Mouse (Mus musculus) testis, postnatal 10 days (tissue): ENCODE measurements at regions not wholly inside any gene's neighbourhood (a gene's known extent, or its start where the extent isn't known, plus 50 kb on each side); places are given as distances from the start of the nearest gene placed in this dataset.

Source experiments
- DNase-seq: peaks from one replicate; pipeline ENCODE4 v3.0.0; 2021; ENCODE audit warnings: low spot score

DNA sequence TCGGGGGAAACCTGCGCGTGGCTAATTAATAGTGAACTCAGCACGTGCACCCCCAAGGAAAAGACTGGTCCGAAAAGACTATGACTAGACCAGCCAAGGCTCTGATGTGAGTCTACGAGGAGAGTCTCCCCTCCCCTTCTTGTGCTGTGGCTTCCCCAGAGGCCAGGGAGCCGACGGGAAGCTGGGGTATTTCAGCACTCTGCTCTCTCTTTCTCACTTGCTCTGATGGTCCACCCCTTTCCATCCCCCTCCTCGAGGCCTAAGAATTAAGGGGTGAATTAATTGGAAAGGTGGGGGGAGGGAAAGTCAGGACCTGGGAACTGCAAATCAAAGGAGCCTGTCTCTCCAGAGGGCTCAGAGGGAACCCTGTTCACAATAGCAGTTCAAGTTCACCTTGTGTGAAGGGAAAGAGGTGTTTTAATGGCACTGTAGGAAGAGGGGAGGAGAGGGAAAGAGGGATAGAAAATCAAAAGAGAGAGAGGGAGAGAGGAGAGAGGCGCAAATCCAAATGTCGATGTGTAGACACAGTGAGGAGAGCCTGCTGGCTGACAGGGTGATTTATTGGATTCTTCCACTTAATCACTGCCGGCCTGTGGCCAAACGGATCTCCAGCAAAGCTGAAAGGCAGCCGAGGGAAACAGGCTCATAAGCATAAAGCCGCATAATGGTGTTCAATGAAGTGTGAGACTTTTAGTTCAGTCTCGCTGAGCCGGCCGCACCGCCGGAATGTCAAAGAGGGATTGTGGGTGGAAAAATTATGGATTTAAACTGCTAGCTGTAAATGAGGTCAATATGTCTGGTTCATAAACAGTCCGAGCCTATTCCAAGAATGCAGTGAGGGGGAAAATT, 292.6 kb upstream of the Tle4 start:
- DNase-seq: no peak

DNA sequence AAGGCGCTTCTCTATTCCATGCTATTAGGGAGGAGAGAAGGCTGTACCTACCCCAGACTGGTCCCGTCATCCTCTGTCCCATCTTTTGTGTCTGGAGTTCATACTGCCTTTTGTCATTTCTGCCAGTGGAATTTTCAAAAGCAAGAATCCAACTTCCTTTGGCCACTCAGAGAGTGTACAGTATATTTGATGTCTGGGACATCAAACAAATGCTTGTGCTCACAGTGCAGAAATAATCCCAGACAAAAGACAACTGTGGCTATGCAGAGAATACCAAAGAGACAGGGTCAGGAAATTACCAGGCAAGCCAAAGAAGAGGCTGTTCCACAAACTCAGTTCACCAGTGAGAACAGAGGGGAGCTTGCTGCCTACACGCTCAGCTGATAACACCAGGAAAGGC, 291.9 kb upstream of the Tle4 start:
- no peak for DNase-seq

DNA sequence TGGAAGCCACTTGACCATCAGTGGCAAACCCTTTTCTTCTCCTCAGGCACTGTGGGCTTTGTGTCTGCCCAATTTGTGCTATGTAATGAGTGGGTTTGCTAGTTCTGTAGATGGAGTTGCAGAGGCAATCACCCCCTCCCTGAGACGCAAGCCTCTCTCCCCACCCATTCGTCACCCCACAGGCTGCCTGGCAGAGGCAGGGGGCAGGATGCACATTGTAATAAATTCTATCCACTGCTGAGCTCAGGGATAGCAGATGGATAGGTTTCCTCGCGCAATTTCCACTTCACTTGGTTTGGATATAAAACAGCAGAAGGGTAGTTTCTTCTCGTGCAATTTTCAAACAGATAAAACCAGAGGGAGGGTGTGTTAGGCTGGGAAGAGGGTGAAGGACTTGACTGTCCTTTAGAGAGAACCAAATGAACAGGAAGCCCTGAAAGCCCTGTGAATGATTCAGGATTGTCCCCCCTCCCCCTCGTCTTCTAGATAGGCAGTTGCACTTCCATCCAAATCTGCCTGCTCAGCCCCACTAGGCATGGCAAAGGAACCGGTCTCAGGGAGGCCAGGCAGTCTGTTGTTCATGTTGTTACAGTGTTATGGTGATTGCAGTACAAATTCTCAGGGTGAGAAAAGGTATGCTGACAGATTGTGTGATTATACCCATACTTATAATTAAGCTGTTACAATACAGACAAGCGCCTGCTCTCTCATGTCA, 286.0 kb upstream of the Tle4 start:
- DNase-seq: no peak

DNA sequence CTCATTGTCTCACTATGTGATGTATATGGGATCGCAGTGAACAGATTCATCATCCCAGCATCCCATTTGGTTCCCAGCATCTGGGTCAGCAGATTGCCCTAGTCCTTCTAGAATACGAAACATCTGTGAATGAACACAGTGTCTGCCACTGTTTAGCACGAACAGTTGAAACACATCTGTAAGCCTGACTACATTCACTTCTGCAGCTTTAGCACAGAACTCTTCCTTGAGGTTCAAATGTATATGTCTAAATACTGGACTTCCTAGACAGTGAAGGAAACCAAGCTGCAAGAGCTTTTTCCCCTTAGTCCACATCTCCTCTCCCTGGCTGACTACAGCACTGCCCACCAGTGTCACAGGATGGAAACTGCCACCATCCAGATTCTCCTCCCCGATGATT, 283.0 kb upstream of the Tle4 start:
- no peak for DNase-seq

DNA sequence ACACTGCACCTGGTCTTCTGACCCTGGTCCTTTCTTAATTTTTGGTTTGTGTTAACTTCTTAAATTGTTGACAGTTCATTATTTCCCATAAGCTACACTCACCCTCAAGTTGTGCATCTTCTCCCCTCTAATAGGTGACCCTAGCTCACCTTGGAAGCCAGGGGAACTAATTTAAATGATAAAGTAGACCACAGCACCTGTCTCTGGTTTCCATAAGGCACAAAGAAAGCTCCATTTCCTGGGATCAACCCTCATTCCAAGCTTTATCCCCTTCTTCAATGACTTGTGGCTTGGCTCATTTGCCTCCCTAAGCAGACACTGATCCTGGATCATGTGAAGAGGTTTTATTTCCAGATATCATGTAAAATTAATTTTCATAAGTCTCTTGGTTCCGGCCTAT, 276.1 kb upstream of the Tle4 start:
- DNase-seq: no peak

DNA sequence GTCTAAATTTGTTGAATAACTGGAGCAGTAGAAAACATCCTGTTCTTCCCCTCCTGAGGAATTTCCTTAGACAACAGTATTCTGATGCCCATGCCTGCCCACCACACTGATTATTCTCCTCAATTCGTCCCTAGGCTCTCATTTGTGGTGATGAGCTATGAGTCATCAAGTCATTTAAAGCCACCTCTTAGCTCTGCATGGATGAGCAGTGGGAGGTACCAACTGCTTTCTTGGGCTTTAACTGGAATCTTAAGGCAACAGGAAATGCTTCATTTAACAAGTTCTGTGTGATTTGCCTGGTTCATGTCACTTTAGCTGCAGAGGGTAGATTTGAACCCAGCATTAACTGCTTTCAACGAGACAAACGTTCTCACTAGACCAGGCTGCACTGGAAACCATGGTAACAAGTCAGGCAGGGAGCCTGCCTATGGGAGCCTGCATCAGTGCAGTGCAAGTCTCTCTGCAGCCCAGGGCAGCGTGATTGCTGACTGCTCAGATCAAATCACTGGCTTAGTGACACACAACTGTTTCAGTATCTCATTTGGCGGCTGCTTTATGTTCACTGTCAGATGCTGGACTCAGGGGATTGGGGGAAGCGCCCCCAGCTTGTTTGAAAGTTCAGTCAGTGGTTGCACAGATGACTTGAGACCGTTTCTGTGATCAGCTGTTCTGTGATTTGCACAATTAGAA, 273.5 kb upstream of the Tle4 start:
- no peak for DNase-seq

DNA sequence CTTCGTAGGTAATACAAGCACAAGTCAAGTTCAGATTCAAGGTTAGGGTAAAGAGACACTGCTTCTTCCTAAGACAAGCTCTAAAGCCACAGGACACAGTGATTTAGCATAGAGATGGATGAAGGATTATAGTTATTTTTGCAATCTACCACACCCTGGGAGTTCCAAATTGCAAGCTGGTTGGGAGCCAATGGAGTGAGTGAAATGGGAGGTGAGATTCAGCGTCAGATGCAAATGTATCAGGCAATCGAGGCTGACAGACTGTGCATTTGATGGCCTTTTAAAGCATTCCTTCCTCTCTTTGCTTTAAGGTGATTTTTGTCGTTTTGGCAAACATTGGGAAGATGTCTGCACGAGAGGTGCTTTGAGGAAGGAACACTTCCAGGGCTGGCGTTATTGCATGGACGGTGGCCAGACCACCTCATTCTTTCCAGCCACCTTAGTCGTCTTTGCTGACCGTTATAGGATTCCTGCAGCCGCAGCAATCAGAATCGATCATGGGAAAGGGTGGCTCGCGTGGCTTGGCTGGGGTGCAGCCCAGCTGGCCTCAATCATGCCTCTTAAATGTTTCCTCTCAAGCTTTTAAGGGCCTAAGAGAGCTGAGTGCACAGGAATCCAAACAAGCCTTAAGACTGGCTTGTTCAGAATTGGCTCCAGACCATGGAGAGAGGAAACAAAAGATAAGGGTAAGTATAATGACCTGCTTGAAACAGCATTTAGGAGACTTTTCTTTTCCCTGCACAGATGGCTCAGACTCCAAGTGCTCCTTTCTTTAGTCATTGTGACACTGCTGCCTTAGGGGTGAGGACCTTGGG, 265.0 kb upstream of the Tle4 start:
- DNase-seq: no peak

DNA sequence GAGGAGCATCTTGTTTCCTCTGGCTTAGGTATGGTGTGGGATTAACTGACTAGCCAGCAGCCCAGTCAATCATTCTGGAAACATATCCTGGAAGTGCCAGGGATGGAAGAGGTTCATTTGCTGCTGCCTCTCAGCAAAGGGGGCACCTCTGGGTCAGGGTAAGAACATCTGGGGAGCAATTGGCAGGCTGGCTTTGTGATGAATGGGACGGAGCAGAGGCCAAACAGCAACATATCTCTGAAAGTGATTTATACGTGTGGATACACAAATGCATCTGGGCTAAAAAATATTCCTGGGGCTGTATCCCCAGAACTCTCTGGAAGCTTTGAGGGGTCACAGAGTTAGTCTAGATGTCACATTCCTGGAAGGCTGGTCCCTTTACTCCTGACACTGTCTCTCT, 257.2 kb upstream of the Tle4 start:
- DNase-seq: no peak

DNA sequence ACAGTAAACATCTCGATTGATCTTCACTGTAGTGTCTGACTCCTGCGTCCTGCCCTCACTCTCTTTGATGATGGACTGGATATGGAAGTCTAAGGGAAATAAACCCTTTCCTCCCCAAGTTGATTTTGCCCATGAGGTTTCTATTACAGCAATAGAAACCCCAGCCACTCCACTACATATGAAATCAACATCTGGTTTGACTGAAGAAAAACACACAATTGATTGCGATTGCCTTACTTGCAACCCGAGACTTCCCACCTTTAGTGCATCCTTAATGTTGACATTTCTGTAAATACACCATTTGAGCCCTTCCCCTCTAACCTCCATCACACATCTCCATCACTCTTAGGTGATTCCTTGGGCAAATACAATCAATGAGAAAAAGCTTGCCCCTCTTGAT, 255.6 kb upstream of the Tle4 start:
- no peak for DNase-seq

DNA sequence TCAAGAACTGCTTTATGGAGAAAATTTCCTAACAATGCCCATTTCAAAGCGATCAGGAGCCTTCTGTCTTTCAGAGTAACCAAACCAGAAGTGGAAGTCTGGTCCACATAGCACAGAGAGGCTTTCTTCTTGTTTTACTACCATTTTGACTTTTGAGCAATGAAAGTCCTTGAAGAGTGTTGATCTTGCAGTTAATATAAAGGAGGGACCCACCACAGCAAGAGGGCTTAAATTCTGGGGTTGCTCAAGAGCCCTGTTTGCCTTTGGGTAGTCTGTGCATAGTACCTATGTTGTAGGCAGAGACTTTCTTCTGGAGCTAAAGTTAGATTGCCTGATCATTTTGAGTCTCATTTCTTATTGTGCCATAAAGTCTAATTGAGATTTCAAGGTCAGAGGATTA, 251.7 kb upstream of the Tle4 start:
- no peak for DNase-seq

DNA sequence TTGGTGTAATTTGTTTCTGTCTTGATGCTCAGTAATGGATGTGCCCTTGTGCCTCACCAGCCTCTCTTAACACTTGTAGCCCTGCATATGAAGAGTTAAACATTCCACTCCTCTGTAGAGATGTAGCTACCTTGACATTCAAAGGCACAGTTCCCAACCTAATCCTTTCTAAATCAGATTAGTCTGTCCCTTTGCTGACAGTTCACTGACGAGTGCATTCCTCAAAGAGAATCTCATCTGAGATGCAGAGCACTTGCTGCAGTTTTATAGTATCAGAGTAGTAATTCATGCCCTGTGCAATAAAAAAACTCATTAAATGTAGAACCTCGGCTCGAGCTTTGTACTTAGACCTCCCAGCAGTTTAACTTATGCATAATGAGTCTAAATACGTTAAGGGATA, 249.3 kb upstream of the Tle4 start:
- DNase-seq: no peak

DNA sequence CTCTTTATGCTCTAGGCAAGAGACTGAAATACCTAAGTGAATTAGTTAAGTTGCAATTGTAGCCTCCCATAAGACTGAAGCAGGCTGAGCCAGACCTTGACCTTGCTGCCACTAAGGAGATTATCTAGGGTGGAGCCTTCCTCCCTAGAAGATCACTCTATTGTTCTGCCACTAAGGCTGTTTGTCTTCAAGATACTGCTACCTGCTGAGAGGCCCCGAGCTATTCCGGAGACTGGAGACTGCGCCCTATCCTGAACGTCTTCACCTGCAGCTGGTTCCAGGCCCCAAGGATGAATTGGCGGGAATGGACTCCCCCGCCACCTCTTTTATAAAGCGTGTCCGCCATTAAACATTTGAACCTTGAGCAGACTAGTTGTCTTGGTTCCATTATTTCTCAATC, 237.8 kb upstream of the Tle4 start:
- DNase-seq: no peak

DNA sequence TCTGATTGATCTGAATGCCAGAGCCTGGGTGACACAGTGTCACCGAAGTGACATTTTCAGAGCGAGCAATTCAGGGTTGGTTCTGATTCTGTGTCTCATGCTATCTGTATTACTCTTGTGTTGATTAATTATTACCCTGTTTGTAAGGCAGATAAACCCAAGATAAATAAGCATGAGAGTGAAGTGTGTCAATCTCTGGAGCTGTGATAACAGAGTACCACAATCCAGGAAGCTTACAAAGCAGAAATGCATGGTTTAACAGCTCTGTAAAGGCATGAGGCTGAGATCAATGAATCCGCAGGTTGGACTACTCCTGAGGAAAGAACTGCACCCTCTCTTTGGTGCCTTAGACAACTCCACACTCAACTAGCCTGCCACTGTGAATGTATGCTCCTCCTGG, 218.5 kb upstream of the Tle4 start:
- no peak for DNase-seq

DNA sequence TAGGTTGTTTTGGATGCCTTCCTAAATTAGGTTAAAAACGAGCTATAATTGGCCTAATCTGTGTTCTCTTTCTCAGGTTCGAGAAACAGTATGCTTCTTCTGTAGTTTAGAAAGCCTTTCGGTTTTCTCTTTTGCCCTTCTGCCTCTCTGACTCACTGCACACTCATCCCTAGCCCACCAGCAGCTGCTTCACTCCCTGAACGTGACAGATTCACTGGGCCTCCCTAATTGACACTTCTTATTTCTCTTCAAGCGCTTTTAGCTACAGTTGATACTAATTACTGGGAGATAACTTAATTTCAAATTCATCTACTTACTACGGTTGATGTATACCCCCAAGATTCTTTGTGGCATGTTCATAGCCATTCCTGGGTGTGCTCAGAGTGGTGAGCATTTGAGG, 208.9 kb upstream of the Tle4 start:
- DNase-seq: no peak

DNA sequence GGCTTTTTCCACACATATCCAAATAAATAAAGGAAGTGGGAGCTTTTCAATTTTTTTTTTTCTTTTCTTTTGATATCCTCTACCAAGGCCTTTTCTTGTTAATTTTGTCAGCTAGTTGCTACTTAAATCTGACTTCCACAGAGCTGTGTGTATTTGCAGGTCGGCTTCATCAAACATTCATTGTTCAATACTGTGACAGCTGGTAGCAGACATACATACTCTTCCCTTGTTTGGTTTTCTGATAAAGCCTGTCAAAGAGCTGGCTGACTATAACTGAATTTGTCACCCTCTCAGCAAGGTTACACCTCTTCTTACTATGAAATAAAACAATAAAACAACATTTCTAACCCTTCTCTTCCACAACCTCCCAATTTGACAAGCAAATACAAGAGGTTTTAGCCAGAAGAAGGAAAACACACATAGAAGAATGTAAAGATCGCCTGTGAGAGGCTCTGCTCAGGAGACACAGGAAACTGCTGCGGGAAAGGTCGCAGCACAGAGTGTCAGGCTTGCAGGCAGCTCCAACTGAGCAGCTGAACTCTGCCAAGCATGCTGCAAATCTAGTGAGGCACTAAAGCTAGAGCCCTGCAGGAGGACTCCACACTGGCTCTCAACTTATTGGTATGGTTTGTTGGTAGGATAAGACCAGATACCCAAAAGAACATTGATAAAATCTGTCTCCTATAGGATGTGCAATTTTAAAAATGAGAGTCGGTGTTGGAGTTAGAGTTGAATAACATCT, 205.2 kb upstream of the Tle4 start:
- no peak for DNase-seq

DNA sequence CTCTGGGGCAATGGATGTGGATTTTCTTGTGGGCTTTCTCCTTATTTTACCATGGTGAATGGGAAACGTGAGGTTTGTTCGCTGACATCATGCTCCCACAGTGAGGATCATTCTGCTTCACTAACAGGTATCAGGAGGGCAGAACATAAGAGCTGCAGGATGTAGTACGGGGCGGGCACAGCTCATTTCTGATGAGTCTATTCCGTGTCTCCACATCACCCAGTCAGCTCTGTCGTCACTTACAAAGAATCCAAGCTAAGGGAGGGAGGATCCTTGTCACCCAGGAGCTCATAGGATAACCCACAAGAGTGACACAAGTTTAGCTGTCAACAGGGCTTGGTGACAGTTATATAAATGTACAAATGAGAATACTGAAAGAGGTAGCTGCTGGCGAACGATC, 203.8 kb upstream of the Tle4 start:
- no peak for DNase-seq

DNA sequence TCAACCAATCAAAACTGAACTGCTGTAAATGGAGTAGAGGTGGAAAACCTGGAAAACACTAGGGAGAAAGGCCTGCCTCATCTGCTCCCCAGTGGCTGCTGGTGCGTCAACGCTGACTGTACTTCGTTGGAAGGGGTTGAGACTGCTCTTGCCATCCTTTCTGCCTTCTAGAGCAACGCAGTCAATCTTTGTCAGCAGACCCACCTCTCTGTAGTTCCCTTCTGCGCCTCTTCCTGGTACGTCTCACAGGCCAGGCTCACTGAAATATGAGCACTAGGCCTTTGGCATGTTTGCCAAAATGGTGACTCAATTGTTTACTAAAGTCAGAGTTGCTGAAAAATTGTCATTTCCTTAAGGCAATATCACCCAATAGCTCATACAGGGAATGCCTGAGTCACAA, 201.2 kb upstream of the Tle4 start:
- DNase-seq: no peak

DNA sequence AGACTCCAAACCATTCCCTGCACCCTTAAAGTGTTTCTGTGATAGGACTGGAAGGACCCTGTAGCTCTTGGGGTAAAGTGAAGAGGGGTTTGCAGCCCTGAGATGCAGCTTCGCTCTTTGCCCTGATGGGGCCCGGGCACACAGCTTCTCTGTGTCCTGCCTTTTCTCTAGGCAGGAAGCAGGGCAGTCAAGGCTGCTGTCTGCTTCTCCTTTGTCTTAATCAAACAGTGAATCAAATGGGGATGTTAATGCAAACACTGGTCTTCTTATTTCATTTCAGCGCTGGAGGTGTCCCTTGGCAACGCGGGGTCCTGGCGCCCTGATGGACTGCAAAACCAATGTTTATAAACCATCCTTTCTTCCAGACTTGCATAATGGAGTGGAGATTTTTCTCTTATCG, 200.6 kb upstream of the Tle4 start:
- no peak for DNase-seq

DNA sequence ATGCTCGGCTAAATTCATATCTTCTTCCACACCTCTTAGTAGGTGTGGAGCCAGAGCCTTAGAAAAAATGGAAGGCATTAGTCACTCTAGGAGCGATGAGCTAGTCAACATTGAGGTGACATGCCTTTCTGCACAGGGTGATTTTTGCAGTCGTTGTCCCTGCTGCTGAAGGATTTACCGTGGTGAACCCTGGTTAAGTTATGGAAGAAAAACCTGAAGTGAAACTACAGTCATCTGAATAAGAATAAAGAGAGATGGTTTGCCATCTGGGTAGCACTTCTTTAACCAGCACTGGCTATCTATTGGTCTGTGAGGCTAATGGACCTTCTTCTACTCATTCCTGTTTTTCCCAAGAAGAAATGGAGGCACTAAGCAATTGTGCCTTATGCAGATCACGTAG, 198.1 kb upstream of the Tle4 start:
- no peak for DNase-seq

DNA sequence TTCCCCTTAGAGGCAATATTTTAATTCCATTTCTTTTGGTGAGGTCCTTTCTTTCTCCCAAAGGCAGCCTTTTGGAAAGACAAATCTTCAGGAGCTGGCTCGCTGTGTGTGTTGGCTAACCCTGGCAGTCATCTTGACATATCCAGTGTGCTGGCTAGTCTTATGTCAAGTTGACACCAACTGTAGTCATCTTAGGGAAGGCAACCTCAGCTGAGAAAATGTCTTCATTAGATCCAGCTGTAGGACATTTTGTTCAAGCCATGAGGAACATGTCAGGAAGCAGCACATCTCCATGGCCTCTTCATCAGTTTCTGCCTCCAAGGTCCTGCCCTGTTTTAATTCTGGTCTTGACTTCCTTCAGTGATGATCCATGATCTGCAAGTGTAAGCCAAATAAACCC, 192.1 kb upstream of the Tle4 start:
- no peak for DNase-seq

DNA sequence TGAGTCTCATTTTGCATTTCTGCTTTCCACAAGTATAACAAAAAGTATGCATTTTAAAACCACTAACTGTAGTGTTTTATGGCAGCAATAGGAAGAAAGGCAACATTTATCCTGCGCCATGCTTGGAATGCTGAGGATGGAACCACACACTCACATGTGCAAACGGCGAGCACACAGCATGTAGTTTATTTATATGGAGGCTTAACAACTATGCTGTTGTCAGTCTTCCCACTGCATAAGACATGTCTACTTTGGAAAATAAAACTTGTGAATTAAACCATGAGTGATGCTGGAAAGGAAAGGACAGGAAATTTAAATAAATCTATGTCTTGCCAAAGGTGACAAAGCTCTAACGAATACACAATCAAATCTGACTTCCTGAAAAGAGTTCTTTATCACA, 190.8 kb upstream of the Tle4 start:
- DNase-seq: no peak

DNA sequence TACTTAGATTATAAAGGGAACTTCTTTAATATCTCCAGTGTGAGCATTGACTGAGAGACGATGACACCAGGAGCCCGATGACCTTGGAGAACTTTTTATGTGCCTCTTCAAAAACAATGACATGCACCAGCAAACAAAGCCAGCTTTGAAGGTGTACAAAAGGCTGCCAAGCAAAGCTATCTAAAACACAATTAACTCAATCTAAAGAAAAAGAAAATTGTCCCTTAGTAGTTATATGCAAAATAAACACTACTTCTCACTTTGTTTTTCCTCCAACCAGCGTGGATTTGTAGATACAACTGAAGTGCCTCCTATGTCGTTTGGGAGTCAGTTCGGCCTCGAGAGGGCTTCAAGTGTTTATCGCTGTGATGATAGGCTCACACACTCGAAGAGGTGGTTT, 189.0 kb upstream of the Tle4 start:
- no peak for DNase-seq
